Comparison of ENCODE assay signal across 16 mouse cellular contexts in the genomic region with DNA sequence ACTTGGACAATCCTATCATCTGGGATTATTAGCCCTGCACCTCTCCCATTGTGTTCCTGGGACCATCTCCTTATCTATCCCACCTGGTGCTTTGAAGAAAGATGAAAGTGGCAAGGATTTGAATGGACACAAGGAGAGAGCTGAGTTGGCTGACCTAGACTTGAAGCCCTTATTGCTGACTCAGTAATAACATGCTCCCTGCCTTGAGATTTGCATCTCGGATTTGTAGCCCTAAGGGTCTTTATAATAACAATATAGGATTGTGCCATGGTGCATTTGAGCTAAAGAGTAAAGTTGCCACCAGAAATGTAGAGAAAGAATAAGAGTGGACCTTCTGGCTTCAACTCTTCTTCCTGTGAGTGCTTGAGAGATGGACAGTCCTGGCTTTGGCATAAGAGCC.
"Had no signal": no experiment of that assay in that cellular context is flagged by ENCODE, and none has a peak within 500 bp of the region (broad histone marks: within the 10 kb centered on the region; RNA-seq: fewer than 3 reads in every experiment).

No protein-coding gene starts in this region.

- DNase-seq: retina, postnatal 1 day; right cerebral cortex, postnatal 14 days; right cerebral cortex, postnatal 25 days; right cerebral cortex, postnatal 4 days; spleen, adult 18-20 months; thymus, adult 18-20 months; thymus, adult 2 months; thymus, postnatal 14 days; thymus, postnatal 25 days; thymus, postnatal 36 days; thymus, postnatal 4 days had no signal

- H3K4me3 ChIP-seq: neural tube, embryonic 12.5 days; neural tube, embryonic 13.5 days; neural tube, embryonic 15.5 days; stomach, embryonic 15.5 days had no signal

- H3K27me3 ChIP-seq: neural tube, embryonic 15.5 days; stomach, embryonic 15.5 days had no signal

- H3K9ac ChIP-seq: neural tube, embryonic 12.5 days; neural tube, embryonic 13.5 days; neural tube, embryonic 15.5 days; stomach, embryonic 15.5 days had no signal

- H3K4me2 ChIP-seq: neural tube, embryonic 12.5 days; neural tube, embryonic 13.5 days; neural tube, embryonic 15.5 days; stomach, embryonic 15.5 days had no signal

- H3K4me1 ChIP-seq: neural tube, embryonic 12.5 days; neural tube, embryonic 13.5 days; neural tube, embryonic 15.5 days had no signal

- H3K9me3 ChIP-seq: neural tube, embryonic 12.5 days; neural tube, embryonic 13.5 days; neural tube, embryonic 15.5 days; stomach, embryonic 15.5 days had no signal

- H3K36me3 ChIP-seq: neural tube, embryonic 12.5 days had no signal

- H3K27ac ChIP-seq: neural tube, embryonic 12.5 days; neural tube, embryonic 13.5 days; neural tube, embryonic 15.5 days; stomach, embryonic 15.5 days; stomach, postnatal 0 days had no signal
